Mouse (Mus musculus): ENCODE measurements around the gene Patj.

GRCm38 (mm10) chr4:98465476-98465875 lies 69.9 kb downstream of the Patj start:
- TF ChIP-seq CHD2 (IDR thresholded peaks at IDR 0.05; ENCODE audit: low read depth, low read length) (no peak), ZC3H11A (IDR thresholded peaks at IDR 0.05; ENCODE audit: borderline replicate concordance, low read depth, low read length) (no peak), ZNF384 (IDR thresholded peaks at IDR 0.05; ENCODE audit: low read depth, low read length) (no peak), MAFK (IDR thresholded peaks at IDR 0.05; ENCODE audit: insufficient read depth, low read depth, low read length) (no peak), HCFC1 (IDR thresholded peaks at IDR 0.05; ENCODE audit: borderline replicate concordance, insufficient read depth, low read length) (no peak)
